8 mouse cellular contexts compared by ENCODE assay signal in genomic region chr5:99037442-99037811, GRCm38 (mm10). TPM values are rescaled to one million over a fixed set of nuclear protein-coding genes. Genes with fewer than 3 reads are reported as not detected.
DNase-seq lines count a peak whose midpoint lies in the region; ATAC-seq and TF ChIP-seq lines count a peak whose summit lies in the region.

No protein-coding gene starts in this region.

- peak overlapping the region; percentile 93 for H3K4me2 ChIP-seq in embryonic facial prominence, embryonic 15.5 days (replicated peaks)

- no peaks in the 10 kb centered on the region for H3K4me1 ChIP-seq in liver, adult 2 months (ENCODE audit: control insufficient read depth, insufficient read depth, low read length)
- peaks cover 14% of the 10 kb centered on the region for H3K4me1 ChIP-seq in embryonic facial prominence, embryonic 15.5 days
- H3K4me1 ChIP-seq in limb, embryonic 10.5 days, result peaks cover 18% of the 10 kb centered on the region

- H3K27ac ChIP-seq in liver, adult 2 months (replicated peaks; ENCODE audit: insufficient read depth, low read depth, low read length), result no peak overlapping the region
- no peak overlapping the region for H3K27ac ChIP-seq in embryonic facial prominence, embryonic 15.5 days (replicated peaks)
- H3K27ac ChIP-seq in limb, embryonic 10.5 days, result peak overlapping the region; percentile 87

- no peak for TF ChIP-seq POLR2A in liver, adult 2 months (IDR thresholded peaks at IDR 0.05; ENCODE audit: extremely low read depth, insufficient read depth, low read length)

- peaks cover 7% of the 10 kb centered on the region for H3K27me3 ChIP-seq in liver, adult 2 months (ENCODE audit: control insufficient read depth, insufficient read depth, low read length)
- peaks cover 14% of the 10 kb centered on the region for H3K27me3 ChIP-seq in embryonic facial prominence, embryonic 15.5 days
- peaks cover 58% of the 10 kb centered on the region for H3K27me3 ChIP-seq in limb, embryonic 10.5 days (ENCODE audit: low read depth, poor library complexity, severe bottlenecking)

- no peaks in the 10 kb centered on the region for H3K36me3 ChIP-seq in liver, adult 2 months (ENCODE audit: control insufficient read depth, insufficient read depth, low read length)
- no peaks in the 10 kb centered on the region for H3K36me3 ChIP-seq in embryonic facial prominence, embryonic 15.5 days
- no peaks in the 10 kb centered on the region for H3K36me3 ChIP-seq in limb, embryonic 10.5 days

- no peak overlapping the region for H3K4me3 ChIP-seq in liver, adult 2 months (ENCODE audit: insufficient read depth, low read depth, low read length)
- H3K4me3 ChIP-seq in embryonic facial prominence, embryonic 15.5 days (replicated peaks), result peak overlapping the region; percentile 66
- peak overlapping the region; percentile 78 for H3K4me3 ChIP-seq in limb, embryonic 10.5 days

- 6% methylated on average over 9 of the region's 9 CpGs for WGBS in liver, adult 2 months
- WGBS in embryonic facial prominence, embryonic 15.5 days, result 6% methylated on average over 9 of the region's 9 CpGs
- 4% methylated on average over 9 of the region's 9 CpGs for WGBS in limb, embryonic 10.5 days

- H3K79me2 ChIP-seq in liver, adult 2 months (ENCODE audit: control insufficient read depth, insufficient read depth, low read length), result no peaks in the 10 kb centered on the region

- TF ChIP-seq CTCF in liver, adult 2 months (IDR thresholded peaks at IDR 0.05; ENCODE audit: low read depth, low read length), result no peak

- intact Hi-C loops in gastrocnemius, postnatal 36 days (cut with DNase I), result no loop called here

- peak; percentile 11 for DNase-seq in liver, adult 2 months (ENCODE audit: extremely low read depth, low read depth, low spot score)
- no peak for DNase-seq in liver
- DNase-seq in limb, embryonic 10.5 days (ENCODE audit: low spot score), result no peak
- DNase-seq in retina, embryonic 14.5 days (ENCODE audit: low spot score), result peak; percentile 24
- no peak for DNase-seq in spleen, adult 12 weeks (ENCODE audit: low spot score)
- no peak for DNase-seq in gastrocnemius, postnatal 36 days
- no peak for DNase-seq in right cerebral cortex, postnatal 4 days

- H3K9ac ChIP-seq in liver, adult 2 months (ENCODE audit: low read depth, low read length), result no peak overlapping the region
- peak overlapping the region; percentile 45; the same call in 1 of the 2 replicates for H3K9ac ChIP-seq in embryonic facial prominence, embryonic 15.5 days

- peak; percentile 35; the same call in 1 of the 2 replicates for ATAC-seq in embryonic facial prominence, embryonic 15.5 days (ENCODE audit: insufficient number of reproducible peaks, low FRiP score, low TSS enrichment, low read depth)

- H3K9me3 ChIP-seq in embryonic facial prominence, embryonic 15.5 days (replicated peaks), result no peaks in the 10 kb centered on the region
- no peaks in the 10 kb centered on the region for H3K9me3 ChIP-seq in limb, embryonic 10.5 days (replicated peaks)

RNA-seq across cellular contexts. Expression of gene Prkg2, which starts 0.3 kb away (rescaled TPM):
- under 0.01 TPM in 1 of 2 replicates, not detected in the other for total RNA-seq in liver, adult 2 months (2014; rRNA removed)
- polyA plus RNA-seq in liver, adult 2 months (2012; rRNA removed), result not detected in 2 replicates
- polyA plus RNA-seq in embryonic facial prominence, embryonic 15.5 days (2015; fragmentation: Nextera tagmentation; extraction: Ambion mirVana), result 3.8 and 4.0 TPM in 2 replicates
- polyA plus RNA-seq in limb, embryonic 10.5 days (2016; fragmentation: Nextera tagmentation; extraction: Ambion mirVana), result 1.1 and 1.2 TPM in 2 replicates
- under 1 TPM; 0.44 to 0.89 TPM for total RNA-seq in gastrocnemius, postnatal 36 days (2021)

Comparison
In these comparisons a context has a peak if more than half of its experiments do, and no peak if none do; other contexts are left out.
1. DNase-seq: peak in liver, adult 2 months (single experiment) and retina, embryonic 14.5 days (single experiment); none in liver (single experiment), limb, embryonic 10.5 days (single experiment), spleen, adult 12 weeks (single experiment), gastrocnemius, postnatal 36 days (0 of 2) and right cerebral cortex, postnatal 4 days (single experiment).